Mouse (Mus musculus): ENCODE data around the gene Ern1.

GRCm38 (mm10) chr11:106471629-106472028, 16.0 kb downstream of the Ern1 start:
- TF ChIP-seq CTCF (IDR thresholded peaks at IDR 0.05; ENCODE audit: borderline replicate concordance, insufficient read depth, low read length) (no peak), POLR2A (IDR thresholded peaks at IDR 0.05; ENCODE audit: low read depth, low read length) (no peak)
